Mouse (Mus musculus) kidney, postnatal 14 days (tissue): Measurements from ENCODE around the gene Eef1a1.
"Not testable (repeated sequence)": the region's sequence is repeated elsewhere in the genome, so short reads cannot be mapped to it uniquely, and the experiment has no call there.

Experiments used
- DNase-seq: peaks from one replicate; pipeline ENCODE4 v3.0.0; 2022; ENCODE audit warnings: mixed read lengths

Gene Eef1a1

GRCm38 (mm10) chr9:78488890-78489420 is at the start of gene Eef1a1:
Gene Eef1a1, minus strand, starts transcription at chr9:78489151.
- DNase-seq, result peak; percentile 80

GRCm38 (mm10) chr9:78538421-78538820 is 49.5 kb upstream of the Eef1a1 start:
- DNase-seq, result no peak

GRCm38 (mm10) chr9:78537154-78537873 is 48.4 kb upstream of the Eef1a1 start:
- no peak for DNase-seq

- DNase-seq, result no peak
Observed at GRCm38 (mm10) chr9:78534606-78535005, 45.7 kb upstream of the Eef1a1 start.

GRCm38 (mm10) chr9:78533296-78533935 is 44.5 kb upstream of the Eef1a1 start:
- peak; percentile 69 for DNase-seq

GRCm38 (mm10) chr9:78532341-78532819 is 43.4 kb upstream of the Eef1a1 start:
- peak; percentile 53 for DNase-seq

GRCm38 (mm10) chr9:78531816-78532215 is 42.9 kb upstream of the Eef1a1 start:
- DNase-seq, result no peak

- peak; percentile 88 for DNase-seq
Observed at GRCm38 (mm10) chr9:78527767-78528381, 38.9 kb upstream of the Eef1a1 start.

- DNase-seq, result peak; percentile 88
Observed at GRCm38 (mm10) chr9:78527301-78527761, 38.4 kb upstream of the Eef1a1 start.

- DNase-seq, result no peak
Observed at GRCm38 (mm10) chr9:78526206-78526605, 37.3 kb upstream of the Eef1a1 start.

GRCm38 (mm10) chr9:78525451-78526135 is 36.6 kb upstream of the Eef1a1 start:
- no peak for DNase-seq

- DNase-seq, result peak; percentile 32
Observed at GRCm38 (mm10) chr9:78521689-78522088, 32.7 kb upstream of the Eef1a1 start.

- DNase-seq, result peak; percentile 78
Observed at GRCm38 (mm10) chr9:78520780-78521601, 32.0 kb upstream of the Eef1a1 start.

GRCm38 (mm10) chr9:78520127-78520779 is 31.3 kb upstream of the Eef1a1 start:
- DNase-seq, result peak; percentile 70

- not testable (repeated sequence) for DNase-seq
Observed at GRCm38 (mm10) chr9:78517237-78517636, 28.3 kb upstream of the Eef1a1 start.

- no peak for DNase-seq
Observed at GRCm38 (mm10) chr9:78516125-78516524, 27.2 kb upstream of the Eef1a1 start.

- DNase-seq, result no peak
Observed at GRCm38 (mm10) chr9:78514681-78515080, 25.7 kb upstream of the Eef1a1 start.

- DNase-seq, result no peak
Observed at GRCm38 (mm10) chr9:78513776-78514500, 25.0 kb upstream of the Eef1a1 start.

GRCm38 (mm10) chr9:78511705-78512104 is 22.8 kb upstream of the Eef1a1 start:
- DNase-seq, result no peak

GRCm38 (mm10) chr9:78508106-78508786 is 19.3 kb upstream of the Eef1a1 start:
- no peak for DNase-seq
